Mouse (Mus musculus) urinary bladder, postnatal 14 days (tissue): ENCODE results near the gene Cerk.
A peak's percentile ranks its signal among the peaks of the same experiment; 100 is the strongest.
"Not testable (repeated sequence)": the region's sequence is repeated elsewhere in the genome, so short reads cannot be mapped to it uniquely, and the experiment has no call there.

Experiments
- DNase-seq: peaks from one replicate; pipeline ENCODE4 v3.0.0; 2021; ENCODE audit warnings: low spot score

Gene Cerk

DNA sequence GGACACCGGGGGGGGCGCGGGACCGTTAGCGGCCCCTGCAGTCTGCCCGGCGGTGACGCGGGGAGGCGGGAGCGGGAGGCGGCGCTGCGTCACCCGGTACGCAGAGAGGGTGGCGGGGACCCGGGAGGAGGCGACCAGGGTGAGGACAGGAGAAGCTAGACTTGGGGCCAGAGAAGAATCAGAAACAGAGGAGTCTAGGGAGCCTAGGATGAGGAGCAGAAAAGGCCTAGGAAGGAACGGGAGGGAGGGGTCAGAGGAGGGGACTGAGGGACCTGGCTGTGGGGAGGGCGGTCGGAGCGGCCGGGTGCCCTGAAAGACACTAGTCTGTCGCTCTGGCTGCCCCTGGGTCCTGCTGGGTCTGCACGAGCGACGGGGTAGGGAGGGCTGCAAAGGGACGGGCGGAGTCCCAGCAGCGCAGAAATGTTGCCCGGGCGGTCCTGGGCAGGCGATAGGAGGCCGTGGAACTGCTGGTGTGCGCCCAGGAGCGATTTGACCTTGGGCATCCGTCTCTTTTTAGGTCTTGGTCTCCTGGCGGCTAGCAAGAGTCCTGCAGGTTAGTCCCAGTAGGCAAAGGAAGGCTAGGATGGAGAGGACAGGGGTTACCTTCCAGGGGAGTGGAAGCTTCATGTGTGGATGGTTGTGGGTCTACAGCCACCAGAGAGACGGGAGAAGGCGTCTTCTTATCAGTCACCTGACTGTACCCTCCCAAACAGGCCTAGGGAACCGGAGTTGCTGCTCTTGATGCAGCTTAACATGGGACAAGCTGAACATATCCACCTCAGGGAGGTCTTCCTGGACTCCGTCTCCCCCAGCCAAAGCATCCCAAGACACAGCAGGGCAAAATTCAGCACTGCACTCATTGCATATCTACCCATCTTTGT, at the start of gene Cerk:
Gene Cerk (minus strand): TSS at position 453 of the 881 bp plus-strand sequence.
- peak; percentile 71 for DNase-seq

GRCm38 (mm10) chr15:86234517-86235441, 48.8 kb upstream of the Cerk start:
- DNase-seq, result no peak

- DNase-seq, result no peak
Observed at GRCm38 (mm10) chr15:86234001-86234400, 48.1 kb upstream of the Cerk start.

DNA sequence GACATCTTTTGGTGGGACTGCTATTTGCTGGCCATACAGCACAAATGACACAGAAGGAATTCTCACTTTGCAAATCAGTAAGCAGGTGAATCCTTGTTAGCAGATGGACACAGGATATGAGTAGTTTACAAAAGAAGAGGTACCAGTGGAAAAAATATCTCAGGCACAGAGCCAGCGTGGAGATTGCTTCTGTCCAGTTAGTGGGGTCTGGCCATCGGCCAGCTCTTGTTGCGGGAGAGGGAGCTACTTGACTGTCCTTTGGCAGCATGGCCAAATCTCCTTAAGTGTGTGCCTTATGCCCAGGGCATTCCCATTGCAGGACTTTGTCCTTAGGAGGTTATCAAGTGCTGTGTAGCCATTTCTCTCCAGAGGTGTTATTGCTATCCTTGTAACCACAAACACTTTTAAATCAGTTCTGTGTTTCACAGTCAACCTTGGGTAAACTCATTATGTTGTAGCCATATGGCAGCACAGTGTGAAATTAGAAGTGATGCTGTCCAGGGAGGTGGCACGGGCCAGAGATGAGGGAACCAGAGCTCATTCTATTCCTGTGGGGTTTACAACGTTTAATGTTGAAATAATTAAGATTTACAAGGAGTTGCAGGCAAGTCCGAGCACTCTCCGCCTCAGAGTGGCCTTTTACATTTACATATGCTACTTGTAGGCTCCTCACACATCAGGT, 46.0 kb upstream of the Cerk start:
- no peak for DNase-seq

DNA sequence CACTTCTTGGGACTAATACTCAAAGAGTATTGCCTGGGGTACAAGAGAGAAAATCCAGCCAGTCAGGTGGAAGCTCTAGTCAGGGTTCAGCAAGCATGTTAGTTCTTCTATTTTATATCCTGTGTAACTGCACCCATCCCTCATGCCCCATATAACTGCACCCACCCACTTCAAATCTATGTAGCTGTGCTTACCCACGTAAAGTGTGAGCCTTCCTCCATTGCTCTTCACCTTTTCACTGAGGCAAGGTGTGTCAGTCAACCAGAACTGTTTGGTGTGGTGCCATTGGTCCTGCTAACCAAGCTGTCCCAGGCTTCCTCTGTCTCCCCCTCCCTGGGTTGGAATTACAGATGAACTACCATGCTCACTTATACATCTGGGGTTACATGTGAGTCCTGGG, 45.2 kb upstream of the Cerk start:
- DNase-seq, result no peak

GRCm38 (mm10) chr15:86229623-86230022, 43.7 kb upstream of the Cerk start:
- DNase-seq, result peak; percentile 24

DNA sequence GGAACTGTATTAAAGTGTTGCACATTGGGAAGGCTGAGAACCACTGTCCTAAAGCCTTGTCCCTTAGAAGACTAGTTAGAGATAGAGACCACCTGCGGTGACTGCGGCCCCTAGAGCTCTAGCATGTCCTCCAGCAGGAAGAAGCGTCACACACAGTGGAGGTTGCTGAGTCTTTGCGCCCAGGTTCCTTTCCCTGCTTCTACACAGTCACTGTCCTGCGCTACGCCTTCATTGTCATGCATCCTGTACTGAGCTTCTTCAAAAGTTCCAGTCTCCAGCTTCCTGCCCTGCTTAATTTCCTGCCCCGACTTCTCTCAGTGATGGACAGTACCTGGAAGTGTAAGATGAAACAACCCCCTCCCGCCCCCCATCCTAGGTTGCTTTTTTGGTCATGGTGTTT, 43.1 kb upstream of the Cerk start:
- no peak for DNase-seq

- DNase-seq, result peak; percentile 46
Observed at GRCm38 (mm10) chr15:86228186-86228585, 42.2 kb upstream of the Cerk start.

GRCm38 (mm10) chr15:86226968-86227367, 41.0 kb upstream of the Cerk start:
- no peak for DNase-seq

DNA sequence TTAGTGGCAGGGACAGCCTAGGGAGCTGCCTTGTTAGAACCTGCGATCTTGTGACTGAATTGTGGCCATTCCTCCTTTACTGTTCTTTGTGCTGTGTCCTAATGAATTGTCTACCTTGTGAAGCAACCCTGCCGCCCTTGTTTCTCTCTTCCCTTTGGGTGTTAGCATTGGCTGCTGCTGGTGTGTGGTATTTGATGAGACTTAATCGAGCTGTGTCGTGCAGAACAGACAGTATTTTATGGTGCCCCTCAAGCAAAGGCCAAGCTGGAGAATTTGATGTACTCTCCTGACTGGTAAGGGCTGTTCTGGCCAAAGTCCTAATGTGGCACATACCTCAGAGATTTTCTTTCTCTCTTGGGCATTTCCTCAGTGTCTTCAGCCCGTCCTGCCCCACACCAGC, 40.3 kb upstream of the Cerk start:
- DNase-seq, result no peak

DNA sequence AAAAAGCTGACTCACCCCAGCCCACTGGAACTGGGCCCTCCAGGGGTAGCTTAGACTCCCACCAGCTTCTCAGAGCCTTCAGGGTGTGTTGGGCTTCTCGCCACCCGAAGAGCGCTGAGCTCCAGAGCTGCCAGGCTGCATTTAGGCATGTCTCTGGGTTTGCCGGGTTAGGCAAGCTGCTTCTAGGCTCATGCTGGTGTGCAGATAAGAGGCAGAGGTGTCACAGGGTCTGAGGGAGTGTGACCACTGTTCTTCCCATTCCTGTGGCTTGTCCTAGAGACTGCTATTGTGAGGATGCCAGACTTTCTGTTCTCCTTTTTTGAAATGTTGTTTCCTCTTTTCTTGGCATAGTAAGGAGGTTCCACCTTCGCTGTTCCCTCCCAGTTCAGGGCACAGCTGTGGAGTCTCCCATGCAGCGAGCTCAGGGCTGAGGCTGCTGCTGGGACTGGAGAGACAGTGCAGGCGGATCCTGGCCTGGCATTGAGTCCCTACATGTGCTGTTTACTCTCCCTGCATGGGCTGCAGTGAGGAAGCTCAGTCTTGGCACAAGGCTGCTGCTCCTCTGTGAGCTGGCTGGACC, 39.1 kb upstream of the Cerk start:
- DNase-seq, result no peak

- DNase-seq, result not testable (repeated sequence)
Observed at GRCm38 (mm10) chr15:86221901-86222300, 36.0 kb upstream of the Cerk start.

DNA sequence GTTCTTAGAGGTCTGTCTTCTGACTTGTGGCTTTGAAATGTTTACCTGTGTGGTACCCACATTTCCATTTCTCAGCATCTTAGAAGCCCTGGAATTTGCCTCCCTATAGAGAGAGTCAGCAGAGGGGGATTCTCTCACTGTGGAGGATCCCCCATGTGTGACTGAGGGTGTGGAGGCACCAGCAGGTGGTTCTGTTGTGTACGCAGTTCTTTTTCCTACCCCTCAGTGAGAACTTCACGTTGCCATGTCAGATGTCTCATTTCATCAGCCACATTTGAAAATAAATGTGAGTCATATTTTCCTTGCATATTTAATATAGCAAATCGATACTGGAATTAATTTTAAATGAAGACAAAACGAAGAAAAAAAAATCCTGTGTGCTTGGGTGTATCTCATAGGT, 35.4 kb upstream of the Cerk start:
- no peak for DNase-seq

- DNase-seq, result no peak
Observed at GRCm38 (mm10) chr15:86220715-86221114, 34.8 kb upstream of the Cerk start.

GRCm38 (mm10) chr15:86220229-86220630, 34.3 kb upstream of the Cerk start:
- DNase-seq, result no peak

DNA sequence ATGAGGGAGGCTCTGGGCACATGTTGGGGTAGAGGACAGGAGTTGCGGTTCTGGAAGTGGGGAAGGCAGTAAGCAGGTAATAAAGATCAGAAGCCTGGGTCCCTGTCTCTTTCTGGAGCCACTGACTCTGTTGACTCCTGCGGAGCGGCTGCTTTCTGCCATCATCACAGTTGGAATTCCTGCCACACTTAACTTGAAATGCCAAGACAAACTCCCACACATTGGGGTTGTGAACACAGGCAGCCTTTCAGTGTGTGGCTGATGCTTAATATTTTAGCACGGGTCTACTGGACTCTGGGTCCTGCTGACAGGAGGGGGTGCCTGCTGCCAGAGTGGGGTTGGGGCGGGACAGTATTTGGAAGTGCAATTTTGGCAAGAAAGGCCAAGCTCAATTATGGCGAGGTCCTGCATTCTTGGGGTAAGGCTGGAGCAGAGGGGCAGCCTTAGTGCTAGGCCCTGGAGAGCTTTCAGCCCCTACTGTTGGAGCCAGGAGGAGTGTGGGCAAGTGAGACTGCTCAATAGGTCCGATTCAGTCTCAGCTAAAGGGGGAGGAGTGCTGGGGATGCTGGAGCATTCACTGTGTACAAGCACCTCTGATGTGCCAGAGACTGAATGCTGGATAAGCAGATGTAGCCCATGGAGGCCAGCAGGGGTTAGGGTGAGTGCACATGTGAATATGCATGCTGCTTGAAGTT, 33.7 kb upstream of the Cerk start:
- DNase-seq, result no peak

DNA sequence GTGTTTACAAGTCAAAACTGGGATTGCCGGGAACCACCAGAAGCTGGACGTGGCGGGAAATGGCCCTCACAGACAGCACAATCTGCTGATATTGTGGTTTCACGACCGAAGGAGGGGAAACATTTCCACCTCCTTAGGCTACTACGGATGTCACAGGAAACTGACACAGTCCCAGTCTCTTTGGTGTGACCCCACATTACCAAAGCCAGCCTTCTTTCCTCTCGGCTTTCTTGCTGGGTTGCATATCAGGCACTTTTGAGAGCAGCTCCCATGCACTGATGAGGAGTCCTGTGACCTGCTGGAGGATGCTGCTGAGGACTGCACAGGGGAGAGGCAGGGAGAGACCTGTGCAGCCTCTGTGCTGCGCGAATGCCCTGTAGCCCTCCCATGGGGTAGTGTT, 30.7 kb upstream of the Cerk start:
- DNase-seq, result not testable (repeated sequence)

GRCm38 (mm10) chr15:86214549-86215201, 28.7 kb upstream of the Cerk start:
- no peak for DNase-seq

DNA sequence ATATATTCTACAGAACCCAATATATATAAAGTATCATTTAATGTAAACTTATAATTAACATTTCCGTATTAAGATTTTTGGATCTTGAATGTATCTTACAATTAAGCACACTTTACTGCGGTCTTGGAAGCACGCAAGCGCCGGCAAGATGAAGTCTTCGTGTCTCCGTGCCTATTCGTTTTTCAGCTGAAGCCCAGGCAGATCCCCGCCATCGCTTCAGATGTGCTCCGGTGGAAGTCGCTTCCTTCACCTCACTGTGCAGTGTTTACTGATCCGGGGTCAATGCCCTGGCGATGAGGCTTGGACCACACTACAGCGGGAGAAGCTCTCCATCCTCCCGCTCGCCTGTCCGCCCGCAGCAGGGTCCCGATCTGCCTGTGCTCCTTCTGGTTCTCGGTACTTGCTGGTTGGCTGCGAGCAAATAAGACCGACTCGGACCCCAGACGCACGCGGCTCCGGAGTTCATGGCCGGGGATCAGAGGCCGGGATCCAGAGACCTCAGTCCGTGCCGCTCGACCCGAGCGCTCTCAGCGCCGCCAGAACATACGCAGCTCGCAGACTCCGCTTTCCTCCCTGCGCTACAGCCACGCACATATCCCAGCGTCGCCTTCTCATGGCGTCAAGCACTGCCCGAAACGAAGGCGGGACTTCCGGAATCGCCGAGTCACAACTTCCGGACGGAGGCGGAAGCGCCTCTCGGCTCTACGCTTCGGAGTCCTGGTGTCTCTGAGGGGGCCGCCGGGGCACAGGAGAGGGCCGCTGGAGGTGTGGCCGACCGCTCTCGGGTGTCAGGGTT, 28.0 kb upstream of the Cerk start, which contains the start of gene Tbc1d22a:
Gene Tbc1d22a (plus strand): TSS at position 707 of the 796 bp plus-strand sequence.
- DNase-seq, result peak; percentile 93

- not testable (repeated sequence) for DNase-seq
Observed at GRCm38 (mm10) chr15:86212193-86212592, 26.3 kb upstream of the Cerk start.
